Mouse (Mus musculus): ENCODE measurements around the gene Olfr1132. TPM values are rescaled to one million over a fixed set of nuclear protein-coding genes. Genes with fewer than 3 reads are reported as not detected.
"Not testable (repeated sequence)": the region's sequence is repeated elsewhere in the genome, so short reads cannot be mapped to it uniquely, and the experiment has no call there.

The Olfr1132 gene
- not detected for total RNA-seq (2021)
- long read RNA-seq, experiment 1 = 0 reads
- long read RNA-seq, experiment 2 = 0 reads

- intact Hi-C loops (cut with DNase I) = no loop called here
- no peak for DNase-seq
Observed at GRCm38 (mm10) chr2:87637435-87637834, at the start of gene Olfr1132. Gene Olfr1132, minus strand, starts transcription at chr2:87637535.

- intact Hi-C loops (cut with DNase I) = no loop called here
- no peak for DNase-seq
Observed at GRCm38 (mm10) chr2:87673564-87673963, 36.2 kb upstream of the Olfr1132 start, which contains the start of gene Olfr1135. Gene Olfr1135, minus strand, starts transcription at chr2:87673664.

DNA sequence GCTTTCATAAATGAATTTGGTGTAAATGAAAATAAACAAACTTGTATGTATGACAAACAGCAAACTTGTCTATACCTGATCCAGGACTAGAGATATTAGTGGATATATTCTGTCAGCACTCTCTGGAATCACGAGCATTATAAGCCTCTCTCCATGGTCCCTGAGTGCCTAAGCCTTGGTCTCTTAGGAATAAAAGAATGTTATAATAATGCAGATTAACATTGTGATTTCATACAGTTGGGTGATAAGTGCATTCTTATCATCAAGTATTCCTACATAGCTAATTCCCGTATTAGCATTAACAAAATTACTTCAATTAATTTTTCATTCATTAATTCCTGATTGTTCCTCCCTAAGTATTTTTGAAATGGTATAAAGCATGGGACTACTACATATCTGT, 21.0 kb upstream of the Olfr1132 start, which contains the start of gene Olfr1134:
TSS of gene Olfr1134 (minus strand) at position 101 of the 400 bp plus-strand sequence.
- intact Hi-C loops (cut with DNase I) = no loop called here
- no peak for DNase-seq

- intact Hi-C loops (cut with DNase I) = no loop called here
- DNase-seq = no peak
Observed at GRCm38 (mm10) chr2:87647274-87647673, 9.9 kb upstream of the Olfr1132 start, which contains the start of gene Olfr1133. Gene Olfr1133, minus strand, starts transcription at chr2:87647374.

DNA sequence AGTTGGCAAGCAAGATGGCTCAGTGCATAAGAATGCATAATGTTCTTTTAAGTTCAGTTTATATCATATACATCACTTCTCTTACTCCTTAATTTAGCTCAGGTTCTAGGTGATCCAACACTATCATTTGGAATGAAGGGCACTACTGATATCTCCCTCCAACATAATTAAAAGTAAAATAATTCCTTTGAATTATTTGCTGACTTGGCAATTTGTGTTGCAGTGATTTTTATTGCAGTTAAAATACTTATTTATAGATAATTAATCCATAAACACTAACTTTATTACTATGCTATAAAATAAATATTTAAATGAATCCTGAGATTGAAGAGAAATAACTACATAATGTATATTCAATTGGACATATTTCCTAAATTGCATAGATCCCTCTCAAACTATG, 5.1 kb upstream of the Olfr1132 start:
- intact Hi-C loops (cut with DNase I) = no loop called here
- no peak for DNase-seq

GRCm38 (mm10) chr2:87626804-87627203, 10.5 kb downstream of the Olfr1132 start, which contains the start of gene Olfr1131:
Gene Olfr1131, plus strand, starts transcription at chr2:87627104.
- no peak for DNase-seq
- intact Hi-C loops (cut with DNase I) = no loop called here

DNA sequence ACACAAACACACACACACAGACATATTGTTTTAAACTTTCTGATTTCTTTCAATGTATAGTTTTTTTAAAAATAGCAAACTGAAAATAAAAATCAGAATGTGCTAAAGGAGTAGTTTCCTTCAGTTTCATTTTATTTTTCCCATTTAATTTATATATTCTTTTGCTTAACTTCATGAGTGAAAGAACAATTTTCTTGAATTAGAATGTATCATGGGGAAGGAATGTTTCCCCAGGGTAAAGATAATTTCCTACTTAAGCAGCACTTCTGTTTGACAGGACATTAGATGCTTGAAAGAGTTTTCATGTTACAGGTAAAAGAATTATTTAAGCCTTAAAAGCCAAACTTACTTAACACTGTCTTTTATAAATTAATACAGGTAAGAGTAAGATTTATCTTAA, 31.4 kb downstream of the Olfr1132 start, which contains the start of gene Olfr1130:
TSS of gene Olfr1130 (plus strand) at position 301 of the 400 bp plus-strand sequence.
- intact Hi-C loops (cut with DNase I); DNase-seq: not testable (repeated sequence)

Other genes with a start within 250 kb of the Olfr1132 start
- gene Olfr1123, start 220.9 kb downstream of the Olfr1132 start, total RNA-seq (2021) = not detected
- gene Olfr1124, start 207.3 kb downstream of the Olfr1132 start, total RNA-seq (2021) = not detected
- gene Olfr1126, start 183.6 kb downstream of the Olfr1132 start, total RNA-seq (2021) = not detected
- not detected for gene Pramel7, start 140.4 kb downstream of the Olfr1132 start, total RNA-seq (2021)
- gene Pramel6, start 131.0 kb downstream of the Olfr1132 start, total RNA-seq (2021) = not detected
- not detected for gene Olfr153, start 105.7 kb downstream of the Olfr1132 start, total RNA-seq (2021)
- not detected for gene Olfr1128, start 92.0 kb downstream of the Olfr1132 start, total RNA-seq (2021)
- gene Olfr1129, start 63.6 kb downstream of the Olfr1132 start, total RNA-seq (2021) = not detected
- gene Olfr1130, start 31.3 kb downstream of the Olfr1132 start, total RNA-seq (2021) = not detected
- gene Olfr1131, start 10.4 kb downstream of the Olfr1132 start, total RNA-seq (2021) = not detected
- not detected for gene Olfr1133, start 9.8 kb upstream of the Olfr1132 start, total RNA-seq (2021)
- not detected for gene Olfr1134, start 20.9 kb upstream of the Olfr1132 start, total RNA-seq (2021)
- gene Olfr1135, start 36.1 kb upstream of the Olfr1132 start, total RNA-seq (2021) = not detected
- not detected for gene Olfr1136, start 56.4 kb upstream of the Olfr1132 start, total RNA-seq (2021)
- not detected for gene Olfr1137, start 75.6 kb upstream of the Olfr1132 start, total RNA-seq (2021)
- gene Olfr1138, start 102.4 kb upstream of the Olfr1132 start, total RNA-seq (2021) = not detected
- not detected for gene Olfr1140, start 106.2 kb upstream of the Olfr1132 start, total RNA-seq (2021)
- not detected for gene Olfr1141, start 116.5 kb upstream of the Olfr1132 start, total RNA-seq (2021)
- not detected for gene Olfr152, start 141.9 kb upstream of the Olfr1132 start, total RNA-seq (2021)
- gene Olfr1143, start 163.1 kb upstream of the Olfr1132 start, total RNA-seq (2021) = not detected
- not detected for gene Olfr1145, start 172.3 kb upstream of the Olfr1132 start, total RNA-seq (2021)
- gene Olfr1148, start 193.0 kb upstream of the Olfr1132 start, total RNA-seq (2021) = not detected
- not detected for gene Olfr1150-ps1, start 206.5 kb upstream of the Olfr1132 start, total RNA-seq (2021)
- not detected for gene Olfr1151, start 218.3 kb upstream of the Olfr1132 start, total RNA-seq (2021)
- not detected for gene Olfr1152, start 229.0 kb upstream of the Olfr1132 start, total RNA-seq (2021)

All from gastrocnemius, postnatal 36 days (tissue).